Mouse (Mus musculus) telencephalon, adult 2 months (tissue): ENCODE results near the gene Klhl25.
"Not testable (repeated sequence)": the region's sequence is repeated elsewhere in the genome, so short reads cannot be mapped to it uniquely, and the experiment has no call there.

Source experiments
- DNase-seq: peaks from one replicate; pipeline ENCODE4 v3.0.0-alpha.2; 2011; ENCODE audit warnings: low read depth, low spot score

Gene Klhl25

DNA sequence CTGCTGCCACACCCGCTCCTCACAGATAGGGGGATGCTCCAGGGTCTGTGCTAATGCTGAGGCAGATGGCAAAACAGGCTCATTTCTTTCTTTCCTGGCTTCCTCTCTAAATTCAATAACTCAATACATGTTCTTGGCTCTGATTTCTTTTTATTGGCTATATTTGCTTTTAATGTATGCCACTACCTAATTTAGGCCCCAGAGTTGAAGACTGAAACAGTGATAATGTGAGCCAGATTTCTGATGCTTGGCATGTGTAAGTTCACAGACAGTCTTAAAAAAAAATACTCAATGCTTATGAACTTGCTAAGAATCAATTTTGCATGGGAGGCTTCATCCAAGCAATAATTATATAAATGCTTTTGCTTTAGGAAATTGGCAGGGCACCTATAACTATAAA, 2.2 kb upstream of the Klhl25 start:
- DNase-seq = no peak

DNA sequence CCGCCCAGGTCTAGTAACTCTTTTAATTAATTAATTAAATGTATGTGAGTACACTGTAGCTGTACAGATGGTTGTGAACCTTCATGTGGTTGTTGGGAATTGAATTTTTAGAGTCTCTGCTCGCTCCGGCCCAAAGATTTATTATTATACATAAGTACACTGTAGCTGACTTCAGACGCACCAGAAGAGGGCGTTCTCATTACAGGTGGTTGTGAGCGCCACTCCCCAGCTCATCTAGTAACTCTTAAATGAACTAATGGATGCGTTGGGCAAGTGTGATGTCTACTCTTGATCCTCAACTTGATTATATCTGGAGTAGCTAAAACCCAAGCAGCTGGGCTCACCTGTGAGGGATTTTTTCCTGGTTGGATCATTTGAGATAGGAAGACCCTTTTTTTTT, 1.2 kb upstream of the Klhl25 start:
- DNase-seq = no peak

DNA sequence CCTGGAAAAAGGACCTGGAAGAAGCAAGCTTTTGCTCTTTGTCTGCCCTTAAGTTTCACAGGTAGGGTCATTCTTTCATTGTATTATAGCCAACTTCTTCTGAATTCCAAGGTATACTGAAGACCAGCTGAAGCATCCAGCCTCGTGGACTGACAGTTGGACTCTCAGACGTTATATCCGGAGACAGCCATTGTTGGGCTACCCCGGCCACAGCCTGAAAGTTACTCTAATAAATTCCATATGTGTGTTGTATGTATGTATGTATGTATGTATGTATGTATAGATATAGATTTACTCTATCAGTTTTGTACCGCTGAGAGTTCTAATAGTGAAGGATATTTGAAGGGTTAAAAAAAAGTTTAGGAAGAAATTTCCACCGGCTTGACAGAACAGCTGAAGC, 621 bp upstream of the Klhl25 start:
- DNase-seq = no peak

DNA sequence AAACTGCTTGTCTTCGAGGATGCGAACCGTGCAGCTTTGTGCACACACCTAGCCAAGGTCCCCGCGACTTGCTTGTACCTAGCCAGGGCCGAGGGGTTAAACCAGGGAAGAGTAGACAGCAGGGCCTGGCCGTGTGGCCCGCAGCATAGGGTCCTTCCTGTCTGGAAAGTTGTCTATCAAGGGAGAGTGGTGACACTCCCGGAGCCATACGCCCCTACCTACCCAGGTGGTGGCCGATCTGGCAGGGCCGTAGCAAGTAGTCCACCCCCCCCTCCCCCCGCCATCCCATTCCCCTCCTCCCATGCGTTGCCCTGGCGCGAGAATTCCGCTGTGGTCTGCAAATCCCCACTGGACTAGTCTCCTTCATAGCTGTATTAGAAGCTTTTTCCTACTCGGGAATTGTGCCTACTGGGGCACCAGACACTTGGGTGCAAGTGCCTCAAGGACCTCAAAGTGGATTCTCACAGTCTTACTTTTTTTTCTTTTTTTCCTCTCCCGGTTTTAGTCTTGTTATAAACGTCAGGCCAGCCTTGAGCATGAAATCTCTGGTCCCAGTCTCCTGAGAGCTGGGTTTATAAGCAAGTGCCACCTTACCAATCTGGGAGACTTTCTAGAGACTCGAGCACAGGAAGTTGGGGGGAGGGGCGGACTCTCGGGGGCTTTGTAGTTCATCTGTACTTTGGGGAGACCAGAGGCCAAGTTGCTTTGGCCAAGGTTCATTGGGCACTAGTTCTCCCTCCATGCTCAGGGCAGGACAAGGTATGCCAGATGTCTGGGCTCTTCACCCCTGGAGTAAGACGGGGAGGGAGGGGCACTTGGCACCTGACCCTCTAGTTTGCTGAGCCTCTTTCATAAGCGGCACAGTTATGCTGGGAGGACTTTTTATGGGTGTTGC, 913 bp downstream of the Klhl25 start:
- no peak for DNase-seq

DNA sequence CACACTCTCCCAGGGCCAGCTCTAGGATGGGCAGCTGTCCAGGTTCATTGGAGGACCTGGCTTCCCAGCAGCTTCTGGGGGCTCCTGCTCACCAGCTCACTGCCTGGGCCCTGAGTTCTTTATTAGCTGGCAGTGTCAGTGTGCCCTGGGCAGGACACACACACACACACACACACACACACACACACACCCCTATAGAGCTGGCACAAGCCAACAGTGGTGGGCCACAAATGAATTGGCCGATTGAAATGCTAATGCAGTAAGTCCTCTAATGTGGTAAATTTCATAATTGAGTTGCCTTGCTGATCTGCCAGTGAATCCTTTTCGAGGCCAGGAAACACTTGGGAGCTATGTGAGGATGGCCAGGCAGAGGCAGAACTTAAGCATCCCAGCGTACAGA, 2.3 kb downstream of the Klhl25 start:
- DNase-seq = not testable (repeated sequence)

DNA sequence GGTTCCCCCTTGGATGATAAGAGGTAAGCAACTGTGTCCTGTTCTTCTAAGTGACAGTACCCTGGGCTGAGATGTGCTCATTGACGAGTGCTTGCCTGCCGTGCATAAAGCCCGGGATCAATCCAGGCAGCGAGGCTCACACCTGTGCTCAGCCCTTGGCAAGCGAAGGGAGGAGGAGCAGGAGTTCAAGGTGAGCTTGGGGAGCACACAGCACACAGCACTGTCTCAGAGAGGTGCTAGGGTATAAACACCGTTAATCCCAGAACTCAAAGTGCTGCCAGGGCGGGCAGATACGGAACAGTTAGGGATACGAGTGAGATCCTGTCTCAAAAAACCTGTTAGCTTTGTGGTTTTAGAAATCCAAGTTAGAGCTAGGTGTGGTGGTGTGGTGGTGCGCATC, 3.2 kb downstream of the Klhl25 start:
- no peak for DNase-seq

DNA sequence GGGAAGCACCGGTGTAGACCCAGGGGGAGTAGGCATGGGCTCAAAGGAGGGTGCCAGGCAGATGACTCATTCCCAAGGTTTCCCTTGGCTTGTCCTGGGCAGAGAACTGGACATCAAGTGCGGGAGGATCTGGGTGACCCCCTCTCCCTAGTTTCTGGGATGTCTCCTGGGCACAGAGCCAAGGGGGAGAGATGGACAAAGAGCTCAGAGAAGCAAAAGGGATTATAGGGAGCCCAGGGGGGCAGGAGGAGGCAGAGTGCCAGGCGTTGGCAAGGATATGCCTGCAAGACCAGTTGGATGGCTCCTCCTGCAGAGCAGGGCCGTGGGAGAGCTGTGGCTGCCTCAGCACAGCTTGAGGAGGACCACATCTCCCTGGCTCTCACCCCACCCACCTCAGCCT, 4.3 kb downstream of the Klhl25 start:
- no peak for DNase-seq

DNA sequence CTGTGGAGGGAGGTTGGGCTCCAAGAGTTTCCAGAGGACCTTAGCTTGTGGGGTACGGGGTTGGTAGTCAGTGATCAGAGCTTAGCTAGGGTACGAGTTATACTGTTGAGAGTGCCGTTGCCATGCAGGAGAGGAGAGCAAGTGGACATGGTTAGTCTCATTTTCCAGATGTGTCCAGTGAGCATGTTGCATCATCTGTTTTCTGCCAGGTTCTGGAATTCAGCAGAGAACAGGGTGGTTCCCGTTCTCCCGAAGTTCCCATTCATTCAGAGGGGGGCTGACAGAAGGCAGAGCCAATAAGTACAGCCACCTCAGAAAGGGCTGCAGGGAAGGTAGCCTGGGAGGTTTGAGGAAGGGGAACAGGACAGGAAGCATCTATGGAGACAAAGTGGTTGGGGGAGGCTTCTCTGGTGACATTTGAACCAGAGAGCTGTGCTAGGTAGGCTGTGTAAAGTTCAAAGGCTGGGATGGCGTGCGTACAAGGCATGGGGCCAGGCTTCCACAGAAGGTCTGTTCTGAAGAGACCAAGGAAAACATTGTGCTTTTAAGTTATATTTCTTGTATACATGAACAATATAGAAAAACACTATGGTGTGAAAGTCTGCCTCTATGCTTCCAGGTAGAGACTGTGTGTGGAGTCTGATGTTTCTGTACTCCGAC, 5.2 kb downstream of the Klhl25 start:
- DNase-seq = no peak

DNA sequence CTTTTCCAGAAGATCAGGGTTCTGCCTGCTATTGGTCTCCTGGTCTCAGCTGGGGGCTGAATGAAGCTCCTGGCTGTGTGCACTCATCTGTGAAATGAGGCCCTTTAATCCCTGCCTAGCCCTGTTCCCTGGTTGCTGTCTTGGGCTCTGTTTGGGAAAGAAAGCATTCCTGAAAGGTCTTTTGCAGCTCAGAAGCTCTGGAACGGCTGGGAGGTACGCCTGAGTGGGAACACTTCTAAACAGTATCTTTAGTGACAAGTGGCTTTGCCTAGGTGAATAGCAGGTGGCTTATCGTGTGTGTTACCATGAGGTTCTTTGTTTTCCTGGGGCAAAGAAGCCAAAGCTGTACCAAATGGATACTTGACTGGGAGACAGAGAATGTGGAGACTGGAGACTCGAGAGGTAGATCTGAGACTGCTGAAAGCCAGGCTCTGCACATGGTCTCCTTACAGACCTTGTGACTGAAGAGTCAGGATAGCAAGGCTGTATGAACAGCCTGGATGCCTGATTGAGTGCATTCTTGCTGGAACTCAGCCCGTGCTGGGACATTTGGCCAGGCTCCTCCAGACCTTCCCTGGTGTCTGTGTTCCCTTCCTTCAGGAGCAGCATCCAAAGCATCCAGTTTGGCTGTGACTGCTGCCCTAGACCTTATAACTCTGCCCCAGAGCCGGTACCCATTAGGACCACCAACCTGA, 6.3 kb downstream of the Klhl25 start:
- DNase-seq = no peak

DNA sequence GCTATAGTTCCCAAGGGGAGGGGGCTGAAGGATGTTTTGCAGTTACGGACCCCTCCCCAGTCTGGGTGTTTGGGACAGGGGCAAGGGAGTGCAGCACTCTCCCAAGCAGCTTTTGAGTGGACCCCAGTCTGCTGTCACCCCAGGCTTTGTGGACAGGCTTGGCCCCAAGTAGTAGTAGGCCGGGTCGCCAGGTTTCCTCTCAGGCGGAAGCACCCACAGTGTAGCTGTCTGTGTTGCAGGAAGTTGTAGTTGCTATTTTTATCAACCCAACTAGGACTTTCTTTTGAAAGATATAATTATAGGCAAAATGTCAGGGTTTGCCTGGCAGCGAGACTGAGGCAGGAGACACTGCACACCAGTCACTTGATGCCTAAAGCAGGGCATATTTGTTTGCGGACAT, 6.9 kb downstream of the Klhl25 start:
- DNase-seq = no peak

DNA sequence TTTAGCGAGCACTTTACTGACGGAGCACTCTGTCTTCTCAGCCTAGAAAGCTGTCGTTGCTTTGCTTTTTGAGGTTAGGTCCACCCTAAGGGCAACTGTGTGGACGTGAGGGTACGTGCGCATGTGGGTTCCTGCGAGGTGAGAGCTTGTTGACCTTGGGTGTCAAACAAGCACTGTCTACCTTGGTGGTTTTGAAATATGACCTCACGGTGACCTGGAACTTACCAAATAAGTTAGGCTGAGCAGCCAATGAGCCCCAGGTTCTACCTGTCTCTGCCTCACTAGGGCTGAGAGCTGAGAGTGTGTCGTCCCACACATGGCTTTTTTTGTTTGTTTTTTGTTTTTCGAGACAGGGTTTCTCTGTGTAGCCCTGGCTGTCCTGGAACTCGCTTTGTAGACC, 8.1 kb downstream of the Klhl25 start:
- DNase-seq = no peak

DNA sequence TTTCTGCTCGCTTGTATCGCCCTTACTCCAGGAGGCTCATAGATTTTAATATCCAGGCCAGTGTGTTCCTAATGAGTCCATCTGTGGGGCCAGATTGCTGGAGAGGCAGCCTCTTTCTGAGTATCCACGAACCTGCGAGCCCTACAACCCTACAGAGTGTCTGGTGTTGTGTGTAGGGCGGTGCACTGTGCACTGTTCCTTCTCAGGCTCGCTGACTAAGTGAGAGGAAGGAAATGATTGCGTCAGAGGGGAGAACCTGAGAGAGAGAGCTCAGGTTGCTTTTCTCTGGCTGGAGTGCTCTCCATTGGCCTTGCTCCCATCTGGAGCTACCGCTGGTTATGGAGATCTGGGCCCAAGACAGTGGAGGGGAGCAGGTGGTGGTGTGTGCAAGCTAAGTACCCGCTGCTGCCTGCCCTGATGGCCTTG, 11.7 kb downstream of the Klhl25 start:
- no peak for DNase-seq

DNA sequence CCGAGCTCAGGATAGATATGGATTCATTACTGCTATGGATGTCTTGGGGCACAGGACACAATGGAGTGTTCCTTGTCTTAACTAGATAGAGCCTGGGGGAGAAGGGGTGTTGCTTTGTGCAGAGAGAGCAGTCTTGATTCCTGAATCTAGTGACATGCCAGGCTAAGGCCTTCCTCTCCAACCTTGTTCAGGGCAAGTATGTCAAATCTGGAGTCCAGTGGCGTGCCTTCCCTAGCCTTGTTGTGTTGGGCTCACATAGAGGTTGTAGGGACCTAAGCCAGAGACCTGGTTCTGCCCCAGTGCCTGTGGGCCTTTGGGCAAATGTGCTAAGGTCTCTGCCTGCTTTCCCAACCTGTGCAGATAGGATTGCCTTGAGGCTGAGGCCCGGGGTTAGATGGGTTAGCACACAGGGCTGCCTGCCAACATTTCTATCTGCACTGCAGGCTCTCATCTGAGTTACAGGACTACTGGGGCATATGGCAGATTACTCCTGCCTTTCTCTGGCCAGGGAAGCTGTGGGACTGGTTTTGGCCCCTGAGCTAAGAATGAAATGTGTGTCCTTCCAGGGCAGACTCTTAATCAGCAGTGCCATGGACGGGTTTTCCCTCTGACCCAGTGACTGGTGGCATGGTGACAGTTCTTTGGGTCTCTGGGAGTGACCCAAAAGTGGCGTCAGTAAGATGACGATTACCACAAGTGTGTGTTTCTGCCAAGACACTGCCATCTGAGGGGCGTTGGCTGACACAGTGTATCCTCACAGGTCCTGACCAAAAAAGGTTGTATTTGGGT, 13.7 kb downstream of the Klhl25 start:
- DNase-seq = not testable (repeated sequence)

DNA sequence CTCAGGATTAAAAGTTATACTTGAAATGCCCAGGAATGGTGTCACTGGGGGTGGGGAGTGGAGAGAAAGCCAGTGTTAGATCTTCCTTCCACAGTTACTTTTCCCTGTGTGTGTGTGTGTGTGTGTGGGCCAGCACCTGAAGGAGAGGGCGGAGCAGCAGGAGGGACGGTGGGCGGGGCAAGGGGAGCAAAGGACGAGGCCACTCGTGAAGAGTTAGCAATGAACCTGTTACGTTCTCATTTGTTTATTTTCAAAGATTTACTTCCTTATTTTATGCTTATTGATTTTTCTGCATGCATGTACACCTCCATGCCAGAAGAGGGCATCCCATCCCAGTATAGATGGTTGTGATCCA, 14.3 kb downstream of the Klhl25 start:
- DNase-seq = not testable (repeated sequence)

DNA sequence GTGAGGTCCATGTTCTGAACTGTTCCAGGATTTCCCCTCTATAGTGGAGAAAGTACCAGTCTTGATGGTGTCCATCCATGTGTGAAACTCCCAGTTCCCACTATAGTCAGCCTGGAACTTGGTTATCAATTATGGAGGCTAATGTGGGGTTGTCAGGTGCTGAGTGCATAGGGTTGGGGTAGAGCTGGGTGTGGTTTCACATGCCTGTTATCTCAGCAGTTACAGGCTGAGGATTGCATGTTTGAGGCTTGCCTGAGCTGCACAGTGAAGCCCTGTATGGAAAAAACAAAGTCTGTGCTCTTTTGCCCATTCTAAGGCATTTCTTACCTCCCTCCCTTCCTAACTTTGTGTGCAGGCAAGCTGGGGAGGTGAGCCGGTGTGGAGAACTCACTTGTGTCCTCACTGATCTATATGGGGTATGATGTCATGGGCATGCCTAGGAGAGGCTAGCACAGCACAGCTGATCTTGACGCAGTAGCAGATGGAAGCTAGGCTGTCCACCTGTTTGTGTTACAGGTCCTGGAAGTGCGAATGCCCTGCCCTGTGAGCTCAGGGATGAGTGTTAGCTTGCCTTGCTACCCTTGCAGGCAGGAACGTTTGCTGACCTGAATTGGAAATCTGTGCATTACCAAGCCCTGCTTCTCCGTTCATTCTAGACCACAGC, 15.3 kb downstream of the Klhl25 start:
- not testable (repeated sequence) for DNase-seq

DNA sequence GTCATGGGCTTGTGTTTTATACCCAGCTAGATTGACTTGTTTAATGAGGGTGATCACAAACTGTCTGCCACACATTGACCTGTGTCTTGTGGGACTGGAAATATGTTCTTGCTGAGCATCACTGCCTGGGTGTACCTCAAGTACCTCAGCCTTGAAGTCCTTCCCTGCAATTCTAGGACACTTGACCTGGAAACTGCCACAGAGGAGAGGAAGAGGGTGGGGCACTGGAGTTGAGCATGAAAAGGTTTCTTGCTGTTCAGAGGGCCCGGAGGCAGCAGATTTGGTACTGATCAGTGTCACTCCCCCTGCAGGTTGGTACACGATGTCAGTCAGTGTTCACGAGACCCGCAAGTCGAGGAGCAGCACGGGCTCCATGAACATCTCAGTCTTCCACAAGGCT, 16.9 kb downstream of the Klhl25 start:
- DNase-seq = no peak

DNA sequence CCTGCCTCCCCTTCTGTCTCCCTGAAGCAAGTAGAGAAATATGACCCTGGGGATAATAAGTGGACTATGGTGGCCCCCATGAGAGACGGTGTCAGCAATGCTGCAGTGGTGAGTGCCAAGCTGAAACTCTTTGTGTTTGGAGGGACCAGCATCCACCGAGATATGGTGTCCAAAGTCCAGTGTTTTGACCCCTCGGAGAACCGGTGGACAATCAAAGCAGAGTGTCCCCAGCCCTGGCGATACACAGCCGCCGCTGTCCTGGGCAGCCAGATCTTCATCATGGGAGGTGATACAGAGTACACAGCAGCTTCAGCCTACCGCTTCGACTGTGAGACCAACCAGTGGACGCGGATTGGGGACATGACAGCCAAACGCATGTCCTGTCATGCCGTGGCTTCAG, 18.4 kb downstream of the Klhl25 start:
- DNase-seq = no peak

DNA sequence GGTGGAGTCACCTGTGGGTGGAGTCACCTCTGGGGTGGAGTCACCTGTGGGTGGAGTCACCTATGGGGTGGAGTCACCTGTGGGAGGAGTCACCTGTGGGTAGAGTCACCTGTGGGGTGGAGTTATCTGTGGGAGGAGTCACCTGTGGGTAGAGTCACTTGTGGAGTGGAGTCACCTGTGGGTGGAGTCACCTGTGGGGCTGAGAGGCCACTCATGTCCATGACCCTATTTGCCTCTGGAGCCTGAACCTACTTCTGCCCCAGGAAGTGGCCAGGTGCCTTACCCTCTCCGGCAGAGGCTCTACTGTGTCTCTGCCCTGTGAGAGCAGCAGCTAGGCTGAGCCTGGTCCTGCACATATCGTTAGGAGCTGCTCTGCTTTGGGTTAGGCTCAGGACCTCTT, 20.6 kb downstream of the Klhl25 start:
- no peak for DNase-seq

DNA sequence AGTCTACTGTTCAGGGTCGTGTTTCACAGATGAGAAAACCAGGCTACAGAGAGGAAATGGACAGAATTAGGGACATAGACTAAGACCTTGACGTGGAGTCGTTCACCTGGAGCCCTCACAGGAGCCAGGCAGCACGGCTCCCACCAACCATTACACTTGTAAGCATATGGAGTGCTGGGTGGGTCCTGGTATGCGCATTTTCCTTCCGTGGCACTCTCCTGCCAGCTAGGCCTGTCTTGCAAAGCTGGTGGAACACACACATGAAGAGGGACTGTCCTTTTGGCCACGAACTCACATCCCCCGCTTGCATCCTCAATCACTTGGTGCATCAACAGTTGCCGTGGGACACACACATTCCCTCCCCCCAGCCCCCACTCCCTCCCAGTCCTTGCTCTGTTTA, 22.4 kb downstream of the Klhl25 start:
- DNase-seq = no peak

DNA sequence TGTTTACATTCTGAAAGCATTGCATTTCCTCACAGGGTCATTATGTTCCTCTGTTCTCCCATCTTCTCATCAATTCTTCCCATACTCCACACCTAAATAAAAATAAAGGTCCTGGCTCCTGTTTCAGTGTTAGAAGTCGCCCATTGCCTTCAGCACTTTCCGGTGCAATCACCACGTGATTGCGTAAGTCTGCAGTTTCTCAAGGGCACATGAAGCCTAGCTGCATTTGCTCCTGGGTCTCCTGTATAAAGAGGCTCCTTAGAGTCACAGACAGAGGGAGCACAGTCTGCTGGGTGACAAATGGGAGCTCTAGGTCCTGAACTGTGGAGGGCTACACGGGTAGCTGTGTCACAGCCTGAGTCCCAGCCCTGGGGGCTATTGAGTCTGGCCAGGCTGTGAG, 24.1 kb downstream of the Klhl25 start:
- DNase-seq = no peak

DNA sequence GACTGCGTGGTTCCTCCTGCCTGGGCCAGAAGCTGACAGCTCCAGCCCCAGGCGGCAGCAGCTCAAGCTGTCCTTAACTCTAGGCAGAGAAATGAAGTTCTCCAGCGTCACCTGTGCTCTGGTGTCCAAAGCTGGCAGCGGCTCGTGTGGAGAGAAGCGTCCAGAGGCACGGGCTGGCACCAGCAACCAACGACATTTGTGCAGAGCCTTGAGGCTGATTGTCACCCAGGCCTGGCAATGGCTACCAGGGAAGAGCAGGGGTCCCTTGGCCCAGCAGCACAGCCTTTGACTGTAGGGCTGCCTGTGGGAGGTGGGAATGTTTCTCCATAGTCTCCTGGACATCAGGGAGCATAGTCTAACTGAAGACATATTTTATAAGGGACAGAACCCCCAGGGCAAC, 24.6 kb downstream of the Klhl25 start:
- DNase-seq = no peak
